Mouse (Mus musculus) ES-E14 (cell line): ENCODE results near the gene Rreb1. TPM values are rescaled to one million over a fixed set of nuclear protein-coding genes. Genes with fewer than 3 reads are reported as not detected.

Experiments used
- DNase-seq: peaks from one replicate; pipeline ENCODE4 v3.0.0-alpha.2; 2013; ENCODE audit warnings: low read depth, low spot score
- H3K27ac ChIP-seq: 2 replicates; pipeline ENCODE4 v1.5.1; 2012; ENCODE audit warnings: low read depth, mild to moderate bottlenecking, low read length, moderate library complexity, mixed read lengths; ENCODE audit not compliant: poor library complexity, insufficient read depth, severe bottlenecking
- H3K36me3 ChIP-seq: 2 replicates; pipeline ENCODE4 v1.6.1; 2012; ENCODE audit warnings: mild to moderate bottlenecking, low read length, moderate library complexity, mixed read lengths; ENCODE audit not compliant: control insufficient read depth, poor library complexity, insufficient read depth, severe bottlenecking
- H3K4me1 ChIP-seq, 2 experiments: fragments of 150-350 bp in 1 of 2; sonication (generic) in 1 of 2; 2 replicates each; pipeline ENCODE4 v1.6.1; 2012; ENCODE audit warnings: low read length in 2 of 2, mild to moderate bottlenecking in 1 of 2, mixed read lengths in 1 of 2; ENCODE audit not compliant: control insufficient read depth in 2 of 2, insufficient read depth in 2 of 2, poor library complexity in 1 of 2
- H3K4me3 ChIP-seq, 2 experiments: fragments of 150-350 bp in 1 of 2; sonication (generic) in 1 of 2; 2 replicates each; pipeline ENCODE4 v1.5.1; 2012; ENCODE audit warnings: low read length in 2 of 2, low read depth in 1 of 2, mild to moderate bottlenecking in 1 of 2, mixed read lengths in 1 of 2; ENCODE audit not compliant: insufficient read depth in 1 of 2, poor library complexity in 1 of 2, severe bottlenecking in 1 of 2
- H3K9ac ChIP-seq: 2 replicates; pipeline ENCODE4 v1.6.1; 2012; ENCODE audit warnings: low read depth, mild to moderate bottlenecking, low read length, mixed read lengths; ENCODE audit not compliant: poor library complexity, insufficient read depth, severe bottlenecking
- H3K9me3 ChIP-seq: fragments of 150-350 bp; sonication (generic); 2 replicates; pipeline ENCODE4 v1.6.1; 2012; ENCODE audit warnings: low read depth, mild to moderate bottlenecking, low read length; ENCODE audit not compliant: control insufficient read depth, insufficient read depth
- CHD2 ChIP-seq: IDR thresholded peaks from 2 replicates; pipeline ENCODE4 v1.6.1; 2014; ENCODE audit warnings: mild to moderate bottlenecking, low read depth, low read length, inconsistent platforms
- HCFC1 ChIP-seq: IDR thresholded peaks from 2 replicates; pipeline ENCODE4 v1.6.1; 2012; ENCODE audit warnings: low read length, inconsistent platforms, borderline replicate concordance; ENCODE audit not compliant: insufficient read depth
- MAFK ChIP-seq: IDR thresholded peaks from 2 replicates; pipeline ENCODE4 v1.6.1; 2014; ENCODE audit warnings: mild to moderate bottlenecking, low read depth, low read length, inconsistent platforms; ENCODE audit not compliant: insufficient read depth
- ZC3H11A ChIP-seq: IDR thresholded peaks from 2 replicates; pipeline ENCODE4 v1.6.1; 2012; ENCODE audit warnings: low read depth, mild to moderate bottlenecking, inconsistent platforms, low read length, borderline replicate concordance
- ZNF384 ChIP-seq: IDR thresholded peaks from 2 replicates; pipeline ENCODE4 v1.6.1; 2012; ENCODE audit warnings: low read depth, low read length, inconsistent platforms
- in situ Hi-C, 2 experiments: fragments of 600-800 bp; cut with MboI; formaldehyde crosslinking; loops; one replicate each; pipeline ENCODE4 v1.15.1; 2025; ENCODE audit warnings: low sequenced_read_pairs in 2 of 2, inconsistent platforms in 1 of 2; ENCODE audit not compliant: unreplicated experiment in 2 of 2
- total RNA-seq: library from RNA; depleted of rRNA; stranded (reverse); fragments of 300-350 nt; gene quantifications from 2 replicates; pipeline ENCODE4 v1.2.3, GENCODE M21; 2012

Gene Rreb1
- total RNA-seq, 1 experiment, result 14.7 TPM

GRCm38 (mm10) chr13:37776675-37777074 lies 1.5 kb upstream of the Rreb1 start:
- Histone ChIP-seq H3K9ac (no peak overlapping the region), H3K4me3 (no peak overlapping the region), H3K27ac (no peak overlapping the region), H3K9me3 (no peaks in the 10 kb centered on the region), H3K4me1 (peaks cover 5 to 9% of the 10 kb centered on the region in 2 experiments), H3K36me3 (no peaks in the 10 kb centered on the region)
- in situ Hi-C loops, result no loop called here
- no peak for DNase-seq
- TF ChIP-seq HCFC1, result no peak
- no peak for TF ChIP-seq CHD2
- no peak for TF ChIP-seq MAFK
- no peak for TF ChIP-seq ZC3H11A
- TF ChIP-seq ZNF384, result no peak

- Histone ChIP-seq H3K27ac (no peak overlapping the region), H3K9me3 (no peaks in the 10 kb centered on the region), H3K9ac (0 out of 2 replicates have a peak overlapping the region, but pooled peaks have one; percentile 38), H3K36me3 (no peaks in the 10 kb centered on the region), H3K4me3 (peak overlapping the region; percentile 68 to 76), H3K4me1 (peaks cover 5 to 9% of the 10 kb centered on the region in 2 experiments)
- no peak for DNase-seq
- in situ Hi-C loops, result no loop called here
- TF ChIP-seq ZNF384 (no peak), ZC3H11A (no peak)
Measured at GRCm38 (mm10) chr13:37777351-37778146, 651 bp upstream of the Rreb1 start.

- no peak overlapping the region for H3K27ac ChIP-seq
- DNase-seq, result no peak
Measured at GRCm38 (mm10) chr13:37778594-37779231, 513 bp downstream of the Rreb1 start.

DNA sequence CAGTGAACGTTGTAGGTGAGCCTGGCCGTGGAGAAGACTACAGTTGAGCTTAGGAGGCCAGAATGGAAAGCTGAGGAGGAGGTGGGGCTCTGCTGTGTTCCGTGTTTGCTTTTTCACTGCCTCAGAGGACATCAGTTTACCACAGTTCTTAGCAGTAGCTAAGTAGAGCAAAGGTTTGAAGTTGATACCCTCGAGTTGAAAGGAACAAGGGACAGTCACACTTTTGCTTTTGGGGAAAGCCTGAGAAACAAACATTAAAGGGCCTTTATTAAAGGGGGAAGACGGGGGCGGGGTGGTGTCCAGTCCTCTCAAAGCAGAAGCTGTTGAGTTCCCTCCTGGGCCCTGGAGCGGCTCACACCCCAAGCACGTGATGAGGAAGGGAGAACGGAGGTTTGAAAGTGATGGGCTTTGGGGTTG lies 1.1 kb downstream of the Rreb1 start:
- H3K36me3 ChIP-seq, result no peaks in the 10 kb centered on the region
- H3K9me3 ChIP-seq, result no peaks in the 10 kb centered on the region
- in situ Hi-C loops, result no loop called here
- no peak overlapping the region for H3K27ac ChIP-seq
- TF ChIP-seq ZNF384 (no peak), CHD2 (no peak), HCFC1 (no peak), MAFK (no peak), ZC3H11A (no peak)
- H3K4me3 ChIP-seq, result peak overlapping the region in 1 of 2 experiments; percentile 68; a peak in 2 of 4 replicates
- H3K9ac ChIP-seq, result no peak overlapping the region
- peaks cover 5 to 9% of the 10 kb centered on the region in 2 experiments for H3K4me1 ChIP-seq
- no peak for DNase-seq

More at GRCm38 (mm10) chr13:37778594-37779231, 513 bp downstream of the Rreb1 start:
- Histone ChIP-seq H3K36me3 (no peaks in the 10 kb centered on the region), H3K9ac (peak overlapping the region; percentile 38; the same call in 1 of the 2 replicates), H3K4me3 (peak overlapping the region; percentile 68 to 76), H3K9me3 (no peaks in the 10 kb centered on the region), H3K4me1 (peaks cover 5 to 8% of the 10 kb centered on the region in 2 experiments)
- no peak for TF ChIP-seq ZNF384
- no peak for TF ChIP-seq MAFK
- TF ChIP-seq ZC3H11A, result no peak
- no peak for TF ChIP-seq CHD2
- no peak for TF ChIP-seq HCFC1
- in situ Hi-C loops, result no loop called here
